Mouse (Mus musculus) lung, adult 2 months (tissue): ENCODE measurements around the gene Krt23.

Experiments used
- CTCF ChIP-seq: fragments of 200-500 bp; IDR thresholded peaks from 2 replicates; pipeline ENCODE4 v1.5.1; 2011; ENCODE audit warnings: mild to moderate bottlenecking, low read length, control low read depth; ENCODE audit not compliant: insufficient read depth
- POLR2A ChIP-seq: fragments of 200-500 bp; IDR thresholded peaks from 2 replicates; pipeline ENCODE4 v1.6.1; 2011; ENCODE audit warnings: low read depth, mild to moderate bottlenecking, control low read depth, low read length, borderline replicate concordance; ENCODE audit errors: extremely low read depth

DNA sequence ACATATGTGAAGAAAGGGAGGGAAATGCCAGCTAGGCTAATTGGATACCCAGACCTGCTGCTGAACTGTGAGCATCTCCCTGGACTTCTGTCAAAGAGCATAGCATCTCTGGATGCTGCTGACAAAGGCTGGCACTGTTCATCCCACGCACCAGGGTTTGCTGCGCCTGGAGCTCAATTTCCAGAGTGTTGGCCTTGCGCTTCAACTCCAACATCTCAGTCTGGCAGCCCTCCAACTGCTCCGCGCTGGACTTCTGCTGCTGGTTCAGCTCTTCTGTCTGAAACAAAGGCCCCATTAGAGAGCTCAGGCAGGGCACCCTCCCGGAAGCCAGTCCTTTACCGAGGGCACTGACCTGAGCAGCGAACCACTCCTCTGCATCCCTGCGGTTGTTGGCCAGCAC lies 46.8 kb upstream of the Krt23 start:
- TF ChIP-seq CTCF (no peak), POLR2A (no peak)
